Mouse (Mus musculus) gastrocnemius, adult 8-10 months (tissue): ENCODE measurements around the gene Knstrn. TPM values are rescaled to one million over a fixed set of nuclear protein-coding genes. Genes with fewer than 3 reads are reported as not detected.

ENCODE experiments used
- DNase-seq, 2 experiments: peaks; one replicate each; pipeline ENCODE4 v3.0.0; 2022; ENCODE audit warnings: low spot score in 2 of 2
- total RNA-seq, 4 experiments: library from RNA; stranded (reverse); gene quantifications; 2 replicates each; pipeline ENCODE4 v1.2.4; 2022

Gene Knstrn
- total RNA-seq, 4 experiments from 2014 or later: 0.10 to 0.54 (median 0.44) TPM

DNA sequence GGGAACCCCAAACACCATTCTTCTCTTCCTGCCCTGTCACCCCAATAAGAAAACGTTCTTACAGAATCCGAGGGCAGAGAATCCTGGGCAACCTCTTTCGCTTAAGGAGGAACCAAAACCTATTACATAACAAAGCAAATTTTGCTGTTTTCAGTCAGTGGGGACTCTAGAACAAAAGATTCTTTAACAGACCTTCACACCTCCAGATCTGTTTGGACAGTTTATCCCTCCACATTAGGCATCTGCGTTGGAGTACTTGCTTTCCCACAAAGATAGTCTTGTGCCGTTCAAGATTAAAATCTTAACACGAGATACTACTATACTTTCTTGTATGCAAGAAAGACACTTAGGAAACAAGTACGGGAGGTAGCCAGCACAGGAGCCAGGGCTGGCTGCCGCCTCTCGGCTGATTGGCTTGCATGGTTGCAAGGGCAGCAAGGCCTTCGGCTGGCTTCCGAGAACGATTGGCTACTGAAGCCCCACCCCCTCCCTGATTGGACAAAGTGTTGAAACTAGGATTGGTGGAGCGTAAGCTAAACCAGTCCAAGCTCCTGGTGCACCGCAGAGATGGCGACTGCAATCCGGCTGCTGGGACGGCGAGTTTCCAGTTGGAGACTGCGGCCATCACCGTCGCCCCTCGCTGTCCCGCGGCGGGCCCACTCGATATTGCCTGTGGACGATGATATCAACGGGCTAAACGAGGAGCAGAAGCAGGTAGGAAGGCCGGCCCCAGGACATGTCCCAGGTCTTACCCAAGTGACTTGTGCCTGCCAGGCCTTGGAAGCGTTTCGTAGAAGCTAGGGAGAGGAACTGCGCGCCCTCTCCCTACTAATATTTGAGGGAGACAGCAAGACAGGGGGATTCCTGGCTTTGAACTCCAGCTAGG, 47.9 kb downstream of the Knstrn start, which contains the start of gene Ivd:
Gene Ivd, plus strand, starts transcription at position 501 of the 886 bp plus-strand sequence.
- DNase-seq: peak; percentile 87 to 89

DNA sequence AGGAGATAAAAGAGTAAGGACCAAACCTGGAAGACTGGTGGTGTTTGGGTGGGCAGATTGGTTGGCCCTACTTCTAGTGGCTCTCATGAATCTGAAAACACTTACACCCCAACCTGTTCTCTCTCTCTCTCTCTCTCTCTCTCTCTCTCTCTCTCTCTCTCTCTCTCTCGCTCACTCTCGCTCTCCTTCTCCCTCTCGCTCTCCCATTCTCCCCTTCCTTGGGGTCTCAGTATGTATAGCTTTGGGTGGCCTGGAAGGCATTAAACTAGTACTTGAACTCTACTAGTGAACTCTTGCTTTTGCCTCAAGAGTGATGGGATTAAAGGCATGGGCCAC, 48.5 kb downstream of the Knstrn start:
- no peak for DNase-seq

DNA sequence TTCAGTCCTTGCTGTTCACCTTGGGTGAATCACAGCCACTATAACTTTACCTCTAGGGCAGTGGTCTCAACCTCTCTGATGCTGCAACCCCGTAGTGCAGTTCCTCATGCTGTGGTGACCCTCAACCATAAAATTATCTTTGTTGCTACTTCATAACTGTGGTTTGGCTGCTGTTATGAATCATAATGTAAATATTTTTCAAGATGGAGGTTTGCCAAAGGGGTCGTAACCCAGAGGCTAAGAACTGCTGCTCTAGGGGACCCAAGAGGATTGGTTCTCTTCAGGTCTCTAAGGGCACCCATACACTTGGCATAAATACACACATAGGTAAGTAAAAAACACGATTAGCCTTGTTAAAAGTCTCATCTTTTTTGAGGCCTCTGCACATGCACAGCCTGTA, 56.8 kb downstream of the Knstrn start:
- no peak for DNase-seq

DNA sequence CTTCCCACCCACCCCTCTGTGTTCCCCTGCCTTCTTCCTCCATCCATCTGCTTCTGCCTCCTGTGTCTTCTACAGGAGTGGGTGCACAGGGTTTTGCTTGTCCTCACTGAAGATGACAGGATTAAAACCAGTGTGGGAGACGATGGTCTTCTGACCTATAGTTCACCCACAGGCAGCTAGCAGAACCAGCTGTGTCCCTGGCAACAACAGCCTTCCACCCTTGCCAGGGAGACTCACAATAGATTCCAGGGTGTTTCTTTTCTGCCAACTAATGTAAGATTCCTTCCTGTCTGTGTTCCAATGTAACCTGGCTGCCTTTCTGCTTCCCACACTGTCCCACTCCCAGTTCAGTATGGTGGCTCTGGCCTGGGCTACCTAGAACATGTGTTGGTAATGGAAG, 57.2 kb downstream of the Knstrn start:
- DNase-seq: no peak

DNA sequence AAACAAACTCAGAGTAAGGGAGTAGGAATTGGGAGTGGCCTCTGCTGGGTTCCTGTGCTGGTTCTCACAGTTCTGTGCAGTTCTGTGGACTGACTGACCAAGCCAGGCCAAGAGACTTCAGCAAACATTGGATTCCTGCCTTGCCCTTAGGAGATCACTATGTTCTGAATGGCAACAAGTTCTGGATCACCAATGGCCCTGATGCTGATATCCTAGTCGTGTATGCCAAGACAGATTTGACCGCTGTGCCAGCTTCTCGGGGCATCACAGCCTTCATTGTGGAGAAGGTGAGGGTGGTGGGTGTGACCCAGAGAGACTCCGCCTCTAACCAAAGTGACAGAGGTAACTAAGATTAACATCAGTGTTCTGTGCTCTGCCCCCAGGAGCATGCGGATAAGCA, 59.2 kb downstream of the Knstrn start:
- DNase-seq: no peak

DNA sequence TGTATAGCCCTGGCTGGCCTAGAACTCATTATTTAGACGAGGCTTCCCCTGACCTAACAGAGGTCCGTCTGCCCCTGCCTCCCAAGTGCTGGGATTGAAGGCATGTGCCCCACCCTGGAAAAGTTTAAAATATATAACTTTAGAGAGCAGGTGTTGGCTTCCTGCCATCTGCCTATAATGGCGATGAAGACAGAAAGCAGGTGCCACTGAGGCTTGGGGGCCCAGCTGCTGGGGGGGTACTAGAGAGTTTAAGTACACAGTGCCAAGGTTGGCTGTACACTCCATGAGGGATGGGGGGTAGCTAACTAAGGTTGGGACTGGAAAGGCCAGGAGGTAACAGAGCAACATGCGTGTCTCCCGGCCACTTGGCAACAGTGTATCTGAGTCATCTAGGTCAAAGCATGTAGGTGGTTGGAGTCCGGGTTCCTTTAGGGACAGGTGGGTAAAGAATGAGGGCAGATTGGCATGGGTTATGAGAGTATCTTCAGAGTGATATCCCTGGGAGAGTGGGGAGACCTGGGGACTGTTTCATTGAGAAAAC, 60.2 kb downstream of the Knstrn start:
- DNase-seq: no peak

DNA sequence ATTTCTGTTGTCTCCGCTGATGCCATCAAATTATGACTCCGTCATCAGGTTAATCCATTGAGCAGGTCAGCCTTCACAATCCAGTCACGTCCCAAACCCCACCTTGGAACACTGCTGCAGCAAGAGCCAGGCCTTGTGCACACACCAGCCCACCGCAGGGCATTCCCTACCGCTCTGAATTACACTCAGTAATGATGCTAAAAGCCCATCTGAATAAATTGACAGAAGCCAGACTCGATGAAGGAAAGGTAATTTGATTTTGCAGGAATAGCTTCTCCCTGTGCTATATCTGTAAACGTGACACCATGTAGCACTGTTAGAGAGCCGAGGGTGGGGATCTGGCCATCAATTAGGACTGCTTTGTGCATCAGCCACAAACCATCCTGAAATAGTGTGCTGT, 61.5 kb downstream of the Knstrn start:
- DNase-seq: no peak

DNA sequence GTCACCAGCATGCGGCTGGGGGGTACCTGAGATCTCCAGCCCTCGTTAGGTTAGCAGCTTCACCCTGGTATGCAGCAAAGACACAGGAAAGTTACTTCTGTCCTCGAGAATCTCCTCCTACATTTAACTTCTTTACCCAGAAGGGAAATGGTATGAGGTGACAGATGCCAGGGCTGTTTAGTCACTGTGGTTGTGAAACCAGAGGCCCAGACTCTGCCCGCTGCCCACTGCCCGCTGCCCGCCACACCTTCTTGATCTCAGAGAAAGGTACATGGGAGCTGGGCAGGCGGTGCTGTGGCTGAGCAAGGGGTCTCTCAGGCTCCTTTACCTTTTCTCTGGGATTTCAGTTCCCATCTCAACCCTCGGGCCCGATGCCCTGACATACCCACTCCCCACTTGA, 62.6 kb downstream of the Knstrn start:
- DNase-seq: no peak

DNA sequence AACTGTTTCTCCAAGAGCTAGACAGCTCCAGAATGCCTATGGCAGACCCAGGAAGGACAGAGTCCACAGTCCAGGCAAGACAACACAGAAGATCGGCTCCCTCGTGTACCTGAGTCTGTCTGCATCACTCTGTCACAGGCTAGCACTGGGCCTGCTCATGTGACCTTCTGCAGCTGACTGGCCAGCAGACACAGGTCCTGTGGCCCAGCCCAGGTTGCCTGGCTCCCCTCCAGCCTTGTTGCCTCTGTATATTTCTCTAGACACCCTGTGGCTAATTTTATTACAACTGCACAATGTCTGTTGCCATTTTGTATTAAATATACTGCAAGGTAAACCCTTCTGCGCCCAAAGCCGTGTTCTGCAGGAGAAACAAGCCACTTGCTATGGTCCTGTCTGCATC, 67.2 kb downstream of the Knstrn start:
- DNase-seq: no peak

DNA sequence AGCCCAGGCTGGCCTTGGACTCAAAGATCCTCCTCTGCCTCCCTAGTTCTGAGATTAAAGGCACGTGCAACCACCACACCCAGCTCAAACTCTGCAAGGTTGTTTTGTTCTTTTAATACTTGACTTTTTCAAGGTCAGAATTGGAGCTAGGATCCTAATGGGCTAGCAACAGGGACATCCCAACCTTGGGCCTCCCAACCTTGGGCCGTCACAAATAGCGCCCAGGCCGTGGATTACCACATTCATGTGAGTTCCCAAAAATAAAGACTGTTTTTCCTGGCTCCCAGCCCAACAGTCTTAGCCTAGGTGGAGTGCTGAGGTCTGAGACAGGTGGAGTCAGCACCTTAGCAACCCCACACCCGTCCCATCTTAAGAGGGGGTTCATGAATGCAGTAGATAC, 68.2 kb downstream of the Knstrn start:
- DNase-seq: no peak

DNA sequence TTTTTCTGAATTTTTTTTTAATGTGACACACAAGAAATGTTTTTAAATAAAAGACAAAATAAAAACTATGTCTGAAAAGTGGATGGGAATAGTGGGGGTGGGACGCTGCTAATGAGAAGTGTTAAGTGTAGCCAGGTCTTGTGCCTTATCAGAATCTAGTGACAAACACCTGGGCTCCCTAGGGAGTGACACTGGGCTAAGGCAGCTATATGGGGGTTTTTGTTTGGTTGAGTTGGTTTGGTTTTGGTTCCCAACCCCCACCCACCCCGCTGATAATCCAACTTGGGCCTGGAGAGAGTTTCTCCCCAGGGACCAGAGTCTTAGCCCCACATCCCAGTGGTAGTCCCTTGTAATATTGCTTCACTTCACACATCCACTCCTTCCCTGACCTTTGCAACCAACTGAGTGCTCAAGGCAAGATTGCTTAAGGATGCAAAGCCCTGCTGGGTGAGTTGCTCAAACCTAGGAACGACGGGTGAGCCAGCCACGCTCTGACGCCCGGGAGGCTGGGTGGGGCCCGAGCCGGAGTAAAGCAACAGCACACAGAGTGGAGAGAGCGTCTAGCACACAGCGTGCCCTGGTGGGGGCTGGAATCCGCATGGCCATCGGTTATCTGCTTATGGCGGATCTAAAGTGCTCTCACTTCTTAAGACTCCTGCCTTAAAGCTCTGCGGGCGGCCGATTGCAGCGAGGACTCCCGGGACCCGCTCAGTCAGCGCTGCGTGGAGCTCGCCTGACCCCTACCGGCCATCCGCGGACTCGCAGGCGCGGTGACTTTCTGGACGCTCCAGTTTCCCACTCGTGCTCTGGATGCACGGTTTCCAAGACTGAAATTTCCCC, 69.3 kb downstream of the Knstrn start:
- peak; percentile 71 to 73 for DNase-seq

DNA sequence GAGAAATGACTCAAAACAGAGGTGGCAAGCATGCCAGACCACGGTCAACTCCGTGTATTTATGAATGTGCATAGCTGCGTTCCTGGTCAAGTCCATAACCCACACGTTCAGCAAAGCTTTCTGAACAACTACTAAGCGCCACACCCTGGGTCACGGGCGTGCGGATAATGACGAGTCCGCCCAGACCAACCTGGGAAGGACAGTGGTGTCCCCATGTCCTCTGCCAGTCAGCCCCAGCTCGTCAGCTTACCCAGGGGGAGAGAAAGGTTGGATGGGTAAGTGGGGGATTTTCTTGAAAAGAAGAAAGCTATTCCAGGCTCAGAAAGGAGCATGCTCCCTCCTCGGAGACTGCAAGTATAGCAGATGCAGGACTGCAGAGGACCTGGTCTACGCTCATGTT, 73.6 kb downstream of the Knstrn start:
- DNase-seq: no peak

DNA sequence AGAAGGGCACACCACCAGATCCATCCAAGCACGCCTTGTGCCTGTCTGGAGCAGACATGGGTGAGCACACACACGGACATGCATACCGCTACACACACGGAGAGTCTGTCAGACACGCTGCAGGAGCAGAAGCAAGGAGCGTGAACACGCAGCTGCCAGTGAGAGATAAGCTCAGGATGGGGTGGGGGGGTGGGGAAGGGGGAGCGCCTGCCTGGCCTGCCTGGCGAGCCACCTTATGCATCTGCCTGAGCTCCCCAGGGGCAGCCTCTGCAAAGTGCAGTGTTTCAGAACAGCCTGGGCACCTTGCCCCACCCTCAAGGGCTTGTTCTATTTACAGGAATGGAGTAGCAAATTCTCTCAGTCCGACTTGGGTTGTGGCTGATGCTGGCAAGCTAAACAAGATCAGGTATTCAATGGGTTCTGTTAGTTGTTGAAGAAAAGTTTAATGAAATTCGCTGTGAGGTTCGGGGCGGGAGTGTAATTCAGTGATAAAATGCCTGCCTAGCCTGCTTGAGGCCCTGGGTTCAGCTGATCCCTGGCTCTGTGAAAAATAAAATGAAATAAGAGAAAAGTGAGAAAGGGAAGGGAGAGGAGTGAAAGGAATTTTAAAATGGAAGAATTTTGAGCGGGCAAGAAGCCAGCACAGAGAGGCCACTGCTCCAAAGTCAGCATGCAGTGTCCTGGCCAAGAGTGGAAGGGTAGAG, 74.2 kb downstream of the Knstrn start:
- DNase-seq: peak in 1 of 2 experiments; percentile 52

DNA sequence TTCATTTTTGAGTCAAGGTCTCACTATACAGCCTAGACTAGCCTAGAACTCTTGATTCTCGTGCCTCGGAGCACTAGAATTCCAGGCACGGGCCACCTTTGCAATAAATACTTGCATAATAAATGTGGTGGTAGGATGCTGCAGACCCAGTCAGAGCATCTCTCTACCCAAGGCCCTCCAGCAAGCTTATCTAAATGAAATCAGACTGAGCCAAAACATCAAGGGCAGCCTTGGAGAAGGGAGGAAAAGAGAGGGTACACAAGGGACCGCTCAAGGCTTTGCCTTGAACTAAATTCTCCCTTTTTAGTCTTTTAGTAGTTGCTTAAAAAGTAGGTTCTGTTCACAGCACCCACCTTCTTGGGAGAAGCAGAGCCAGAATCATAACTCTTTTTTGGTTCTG, 77.4 kb downstream of the Knstrn start:
- no peak for DNase-seq

DNA sequence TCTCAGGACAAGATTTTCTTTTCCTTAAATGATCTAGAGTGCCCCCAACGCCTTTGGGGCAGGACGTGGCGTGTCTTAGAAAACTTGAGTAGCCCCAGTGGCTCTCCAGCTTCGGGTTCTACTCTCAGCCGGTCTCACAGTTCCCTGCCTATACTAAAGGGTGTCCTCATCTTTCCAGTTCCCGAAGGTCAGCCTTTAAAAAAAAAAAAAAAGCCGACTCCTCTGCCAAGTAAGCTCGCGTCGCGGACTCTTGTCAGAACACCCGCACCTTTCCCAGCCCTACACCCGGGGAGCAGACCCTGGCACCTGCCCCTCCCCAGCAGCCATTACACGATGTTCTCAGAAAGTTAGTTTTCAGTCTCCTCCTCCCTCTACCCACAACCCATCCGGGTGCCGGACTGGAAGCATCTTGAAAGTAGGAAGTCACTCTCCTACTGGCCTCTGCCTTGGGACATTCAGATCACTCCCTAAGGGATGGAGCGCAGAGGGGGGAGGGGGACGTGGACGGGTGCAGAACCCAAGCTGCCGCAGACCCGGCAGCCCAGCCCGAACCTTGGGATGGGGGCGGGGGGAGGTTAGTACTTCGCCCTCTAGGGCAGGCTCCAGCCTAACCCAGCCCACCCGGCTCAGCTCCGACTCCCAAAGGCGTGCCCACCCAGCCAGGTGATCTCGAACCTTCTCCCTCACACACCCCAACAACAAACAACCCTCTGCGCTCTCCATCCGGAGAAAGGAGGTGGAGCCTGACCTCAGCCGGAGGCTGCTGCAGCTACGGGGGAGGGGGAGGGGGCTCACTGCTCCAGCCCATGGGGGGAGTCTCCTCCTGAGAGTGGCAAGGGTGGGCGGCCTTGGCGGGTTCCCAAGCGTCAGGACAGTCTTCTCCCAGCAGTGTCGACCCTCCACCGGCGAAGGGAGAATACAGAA, 82.4 kb downstream of the Knstrn start:
- DNase-seq: no peak

DNA sequence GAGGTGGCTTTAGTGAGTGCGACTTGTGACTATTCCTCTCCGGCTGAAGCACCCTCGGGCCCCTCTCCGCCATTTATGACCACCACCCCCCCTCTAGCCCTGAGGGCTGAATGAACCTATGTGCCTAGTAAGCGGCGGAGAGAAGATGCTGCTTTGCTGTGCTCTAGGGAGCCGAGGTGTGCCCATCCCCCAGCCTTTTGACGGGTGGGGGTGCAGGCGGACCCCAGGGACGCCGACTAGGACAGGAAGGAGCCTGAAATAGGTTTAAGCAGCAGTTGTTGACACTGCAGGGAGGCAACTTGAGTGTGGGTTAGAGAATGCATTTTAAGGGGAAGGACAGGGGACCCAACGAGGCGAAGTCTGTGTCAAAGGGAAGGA, 83.1 kb downstream of the Knstrn start:
- no peak for DNase-seq

DNA sequence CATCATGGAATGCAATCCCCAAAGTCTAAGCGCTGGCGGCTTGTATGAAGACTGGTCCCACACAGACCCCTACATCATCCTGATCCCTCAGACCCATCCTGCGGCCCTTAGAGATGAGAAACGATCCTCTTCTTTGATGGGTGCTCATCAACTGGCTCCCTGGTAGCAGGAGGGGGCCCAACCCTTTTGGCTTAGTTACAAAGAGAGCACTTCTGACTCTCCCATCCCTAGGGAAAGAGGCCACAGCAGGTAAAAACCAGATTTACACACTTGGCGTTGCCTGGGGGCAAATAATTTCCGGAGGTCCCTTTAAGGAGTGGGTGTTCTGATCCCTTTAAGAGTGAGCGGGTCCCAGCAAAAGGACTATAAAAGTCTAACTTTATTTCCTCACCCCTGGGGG, 83.6 kb downstream of the Knstrn start:
- no peak for DNase-seq

DNA sequence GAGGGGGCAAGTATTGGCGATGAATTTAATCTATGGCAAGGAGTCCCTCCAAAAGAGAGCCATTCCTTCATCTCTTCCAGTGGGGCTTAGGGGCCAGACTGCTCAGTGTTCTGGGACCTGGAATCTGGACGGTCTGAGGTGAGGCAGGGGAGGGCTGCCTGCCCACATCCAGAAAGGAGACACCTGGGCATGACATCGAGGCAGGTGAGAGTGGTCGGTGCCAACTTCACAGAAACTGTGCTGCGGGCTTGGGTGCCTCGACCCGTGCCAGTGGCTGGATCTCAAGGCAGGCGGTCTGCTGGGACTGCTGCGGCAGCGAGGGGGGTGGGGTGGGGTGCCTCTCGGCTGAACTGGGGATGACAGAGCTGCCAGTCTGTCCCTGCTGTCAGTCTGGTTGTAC, 84.0 kb downstream of the Knstrn start:
- no peak for DNase-seq

DNA sequence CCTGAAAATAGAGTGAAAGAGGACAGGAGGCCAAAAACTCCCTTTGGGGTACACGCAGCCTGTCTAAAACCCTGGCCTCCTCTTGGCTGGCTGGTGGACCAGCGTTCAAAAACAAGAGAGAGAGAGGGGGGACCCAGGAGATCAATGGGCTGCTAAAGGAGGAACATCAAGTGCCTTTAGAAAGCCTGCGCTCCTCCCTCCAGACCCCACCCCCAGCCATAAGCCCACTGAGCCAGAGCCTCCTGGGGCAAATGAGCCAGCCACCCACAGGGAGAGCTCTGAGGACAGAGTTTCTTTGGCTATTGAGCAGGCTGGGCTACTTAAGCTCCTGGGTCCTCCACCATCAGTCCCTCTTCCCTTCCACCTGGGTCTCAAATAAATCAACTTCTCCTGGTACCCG, 85.0 kb downstream of the Knstrn start:
- DNase-seq: no peak

DNA sequence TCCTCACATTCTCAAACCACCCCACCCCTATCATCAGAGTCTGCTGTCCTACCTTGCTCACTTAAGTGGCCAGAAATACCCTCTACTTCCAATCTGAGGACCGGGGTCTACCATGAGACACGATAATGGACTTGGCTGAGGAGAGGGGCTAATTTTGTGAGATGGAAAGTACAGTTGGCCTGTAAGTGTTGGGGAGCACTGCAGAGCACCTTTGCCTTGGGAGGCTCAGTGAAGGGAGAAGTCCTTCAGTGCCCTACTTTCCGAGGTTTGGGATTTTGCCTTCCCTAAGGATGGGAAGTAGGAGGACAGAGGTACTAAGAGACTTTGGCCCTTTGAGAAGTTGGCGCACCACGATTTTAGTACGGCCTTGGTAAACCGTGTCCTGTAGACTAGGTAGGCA, 85.5 kb downstream of the Knstrn start:
- no peak for DNase-seq
